Mouse (Mus musculus) C2C12 (cell line): ENCODE results near the gene Gtf2f1.

Source experiments
- CEBPB ChIP-seq: IDR thresholded peaks from one replicate; pipeline ENCODE4 v1.6.1; 2011; ENCODE audit warnings: low read depth, mild to moderate bottlenecking, control low read depth, moderate library complexity
- CTCF ChIP-seq: IDR thresholded peaks from one replicate; pipeline ENCODE4 v1.5.1; 2011; ENCODE audit not compliant: control insufficient read depth, insufficient read depth, insufficient read length
- FOSL1 ChIP-seq: IDR thresholded peaks from one replicate; pipeline ENCODE4 v1.8.0; 2011; ENCODE audit warnings: mild to moderate bottlenecking, low read length; ENCODE audit not compliant: poor library complexity, insufficient read depth, severe bottlenecking
- MAX ChIP-seq: IDR thresholded peaks from one replicate; pipeline ENCODE4 v1.6.1; 2011; ENCODE audit warnings: mild to moderate bottlenecking, control low read depth
- MYOG ChIP-seq: IDR thresholded peaks from one replicate; pipeline ENCODE4 v1.6.1; 2011; ENCODE audit not compliant: control insufficient read depth, insufficient read length; ENCODE audit errors: extremely low read depth
- USF1 ChIP-seq: IDR thresholded peaks from one replicate; pipeline ENCODE4 v1.6.1; 2011; ENCODE audit warnings: low read depth, mild to moderate bottlenecking, control low read depth, moderate library complexity

- no peak for TF ChIP-seq CTCF
- TF ChIP-seq CEBPB: no peak
- no peak for TF ChIP-seq USF1
- TF ChIP-seq MAX: no peak
- TF ChIP-seq MYOG: no peak
- no peak for TF ChIP-seq FOSL1
Measured at GRCm38 (mm10) chr17:56995046-56995445, 16.0 kb downstream of the Gtf2f1 start.
